Mouse (Mus musculus): ENCODE data around the gene Angptl1. TPM values are rescaled to one million over a fixed set of nuclear protein-coding genes. Genes with fewer than 3 reads are reported as not detected.

Angptl1 gene
- total RNA-seq, 2 experiments from 2014 or later = 5.4 to 6.3 TPM

- no peak for DNase-seq (ENCODE audit: low spot score)
These were observed 31.7 kb downstream of the Angptl1 start for GRCm38 (mm10) chr1:156870028-156870427.

GRCm38 (mm10) chr1:156870616-156871015 is 32.3 kb downstream of the Angptl1 start:
- no peak for DNase-seq (ENCODE audit: low spot score)

GRCm38 (mm10) chr1:156884782-156885181 is 46.4 kb downstream of the Angptl1 start:
- no peak for DNase-seq (ENCODE audit: low spot score)

DNA sequence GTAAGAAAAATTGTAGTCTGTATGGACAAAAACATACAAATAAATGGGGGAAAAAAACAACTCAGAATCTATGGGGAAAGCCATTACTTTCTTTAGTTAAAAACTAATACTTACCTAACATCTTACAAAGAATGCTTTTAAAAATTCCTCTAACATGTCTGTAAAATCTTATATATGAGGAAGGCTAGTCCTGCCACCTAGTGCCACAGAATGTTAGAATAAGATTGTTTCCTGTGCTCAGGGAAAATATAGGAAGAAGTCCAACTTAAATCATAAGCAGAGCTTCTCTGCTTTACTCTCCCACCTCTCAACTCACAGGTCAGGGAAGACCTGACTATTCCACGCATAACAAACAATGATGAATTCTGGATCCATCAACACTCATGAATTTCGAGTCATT is 47.5 kb downstream of the Angptl1 start:
- no peak for DNase-seq (ENCODE audit: low spot score)

DNA sequence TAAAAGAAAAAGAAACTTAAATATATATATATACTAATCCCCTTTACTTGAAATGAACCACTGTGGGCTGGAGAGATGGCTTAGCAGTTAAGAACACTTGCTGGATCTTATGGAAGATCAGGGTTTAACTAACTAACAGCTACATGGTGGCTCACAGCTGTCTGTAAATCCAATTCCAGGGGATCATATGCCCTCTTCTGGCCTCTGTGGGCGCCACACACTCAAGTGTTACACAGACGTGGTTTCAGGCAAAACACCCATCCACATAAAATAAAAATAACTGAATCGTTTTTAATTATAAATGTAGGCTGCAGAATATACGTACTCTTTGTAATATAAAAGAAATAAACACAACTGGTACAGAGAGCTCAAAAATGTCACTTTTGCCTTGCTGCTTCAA is 50.5 kb downstream of the Angptl1 start:
- DNase-seq (ENCODE audit: low spot score) = no peak

DNA sequence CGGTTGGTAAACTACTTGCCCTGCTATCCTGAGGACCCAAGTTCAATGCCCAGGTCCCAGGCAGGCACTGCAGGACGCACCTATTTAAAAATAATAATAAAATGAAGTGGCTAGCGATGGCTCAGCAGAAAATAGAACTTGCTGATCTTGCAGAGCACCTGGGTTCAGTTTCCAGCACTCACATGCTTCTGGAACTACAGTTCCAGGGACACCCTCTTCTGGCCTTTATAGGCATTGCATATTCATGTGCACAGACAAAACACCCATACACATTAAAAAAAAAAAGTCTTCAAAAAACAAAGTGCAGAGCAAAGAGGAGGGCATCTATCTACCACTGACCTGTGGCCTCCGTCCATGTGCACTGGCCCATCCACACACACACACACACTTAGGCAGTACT is 53.2 kb downstream of the Angptl1 start:
- DNase-seq (ENCODE audit: low spot score) = no peak

DNA sequence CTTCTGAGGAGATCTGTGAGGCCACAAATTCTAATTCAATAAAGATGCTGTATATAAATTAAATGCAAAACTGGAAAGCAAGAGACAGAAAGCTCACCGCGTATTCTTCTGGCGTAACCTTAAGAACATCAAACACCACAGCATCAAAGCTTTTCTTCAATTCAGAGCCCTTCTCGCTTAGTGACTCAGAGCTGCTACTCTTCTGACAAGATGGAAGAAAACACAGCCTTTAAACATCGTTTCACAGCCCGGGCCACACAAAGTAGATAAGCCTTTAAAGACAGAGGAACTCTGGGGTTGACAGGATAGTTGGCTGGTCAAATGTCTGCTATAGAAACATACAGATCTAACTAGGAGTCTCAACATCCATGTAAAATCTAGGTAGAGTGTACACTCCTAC is 63.3 kb downstream of the Angptl1 start:
- no peak for DNase-seq (ENCODE audit: low spot score)

DNA sequence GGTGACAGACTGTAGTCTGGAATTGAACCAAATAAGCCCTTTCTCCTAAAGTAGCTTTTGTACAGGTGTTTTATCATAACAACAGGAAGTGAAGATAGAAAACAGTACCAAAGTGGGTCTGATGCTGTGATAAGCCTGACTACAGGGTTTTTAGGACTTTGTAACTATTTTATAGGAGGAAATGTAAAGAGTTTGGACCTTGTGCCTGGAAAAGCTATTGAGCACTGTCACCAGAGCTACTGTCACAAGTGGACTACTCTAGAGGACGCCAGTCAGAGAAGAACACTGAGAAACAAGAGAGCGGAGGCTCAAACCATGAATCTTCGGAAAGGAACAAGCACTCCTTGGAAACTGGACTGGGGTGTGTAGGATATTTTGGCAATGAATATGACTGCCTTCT is 65.5 kb downstream of the Angptl1 start:
- DNase-seq (ENCODE audit: low spot score) = no peak

DNA sequence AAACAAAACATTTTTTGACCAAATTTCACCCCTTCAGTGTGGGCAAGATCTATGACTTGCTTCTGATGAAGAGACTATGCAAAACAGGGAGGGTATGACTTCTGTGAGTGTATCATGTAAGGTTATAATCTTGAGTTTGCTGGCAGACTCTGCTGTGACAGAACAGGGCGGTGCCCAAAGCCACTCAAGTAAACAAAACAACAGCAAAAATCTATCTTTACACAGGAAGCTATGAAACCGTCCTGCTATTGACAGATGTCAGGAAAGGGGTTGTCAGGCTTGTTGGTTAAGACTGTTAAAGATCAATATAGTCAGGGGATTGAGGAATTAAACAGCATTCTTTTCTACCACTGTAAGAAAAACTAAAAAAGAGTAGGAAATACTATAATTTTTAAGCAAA is 67.3 kb downstream of the Angptl1 start:
- no peak for DNase-seq (ENCODE audit: low spot score)

DNA sequence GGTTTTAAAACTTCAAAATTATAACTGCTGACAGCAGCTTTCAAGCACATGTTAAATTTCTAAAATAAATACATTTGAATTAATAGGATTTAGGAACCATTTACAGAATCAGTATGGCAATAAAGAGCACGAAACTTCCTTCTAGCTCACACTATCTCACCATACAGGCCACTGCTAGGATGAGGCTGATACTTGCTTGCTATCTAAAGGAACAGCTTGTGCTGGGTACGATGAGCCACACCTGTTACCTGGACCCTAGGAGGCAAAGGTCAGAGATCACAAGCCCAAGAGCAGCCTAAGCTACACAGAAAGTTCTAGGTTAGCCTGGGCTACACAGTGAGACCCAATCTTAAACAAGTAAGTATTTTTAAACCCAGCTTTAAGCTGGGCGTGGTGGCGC is 70.9 kb downstream of the Angptl1 start:
- DNase-seq (ENCODE audit: low spot score) = no peak

GRCm38 (mm10) chr1:156909866-156910265 is 71.5 kb downstream of the Angptl1 start:
- no peak for DNase-seq (ENCODE audit: low spot score)

Other genes starting within 250 kb of the Angptl1 start
- 1 to 10 TPM; 4.6 to 5.2 TPM for gene Tor3a, start 164.2 kb upstream of the Angptl1 start, total RNA-seq (2021)
- 10 to 100 TPM; 30.4 to 37.9 TPM for gene Fam20b, start 119.5 kb upstream of the Angptl1 start, total RNA-seq (2021)
- gene Ralgps2, start 101.1 kb downstream of the Angptl1 start, total RNA-seq (2021) = 1 to 10 TPM in 1 of 2 experiments, under 1 TPM in 1; 0.57 to 2.0 TPM